ENCODE assay signal across 31 mouse cellular contexts in the genomic region with DNA sequence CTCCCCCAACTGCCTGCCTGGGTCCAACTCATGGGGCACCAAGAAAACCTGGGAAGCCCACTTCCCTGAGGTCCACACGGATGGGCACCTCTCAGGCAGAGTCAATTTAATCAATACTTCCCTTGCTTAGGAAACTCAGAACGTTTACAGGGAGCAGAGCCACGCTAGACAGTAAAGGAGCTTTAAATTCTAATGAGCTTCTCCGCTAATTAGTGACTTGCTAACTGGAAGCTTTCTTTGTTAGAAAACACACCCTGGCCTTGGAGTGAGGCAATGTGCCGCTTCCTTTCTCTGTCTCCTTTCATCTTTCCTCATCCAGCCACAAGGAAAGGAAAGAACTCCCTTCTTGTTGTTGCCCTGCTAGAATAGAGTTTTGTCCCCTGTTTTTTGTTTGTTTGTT. TPM values are rescaled to one million over a fixed set of nuclear protein-coding genes. Genes with fewer than 3 reads are reported as not detected.
A peak's percentile ranks its signal among the peaks of the same experiment; 100 is the strongest.
DNase-seq lines count a peak whose midpoint lies in the region; ATAC-seq and TF ChIP-seq lines count a peak whose summit lies in the region.
"Had no signal": no experiment of that assay in that cellular context is flagged by ENCODE, and none has a peak within 500 bp of the region (broad histone marks: within the 10 kb centered on the region; RNA-seq: fewer than 3 reads in every experiment).

No protein-coding gene starts in this region.

- WGBS in forebrain, embryonic 11.5 days, result 8% methylated on average over 5 of the region's 5 CpGs
- 6% methylated on average over 5 of the region's 5 CpGs for WGBS in forebrain, postnatal 0 days
- WGBS in forebrain, embryonic 15.5 days, result 4% methylated on average over 5 of the region's 5 CpGs
- 45% methylated on average over 5 of the region's 5 CpGs for WGBS in cerebellum, adult 2 months

- no peak for TF ChIP-seq CTCF in forebrain, postnatal 0 days (IDR thresholded peaks at IDR 0.05; ENCODE audit: low read depth)
- TF ChIP-seq CTCF in brain, embryonic 14.5 days (IDR thresholded peaks at IDR 0.05; ENCODE audit: borderline replicate concordance, extremely low read depth, insufficient read depth, insufficient read length), result no peak
- TF ChIP-seq CTCF in cerebellum, adult 2 months (IDR thresholded peaks at IDR 0.05; ENCODE audit: borderline replicate concordance, insufficient read depth, low read depth, low read length), result no peak

- no peak overlapping the region for H3K27ac ChIP-seq in forebrain, embryonic 11.5 days (ENCODE audit: low read depth, low read length)
- no peak overlapping the region for H3K27ac ChIP-seq in forebrain, postnatal 0 days (ENCODE audit: low read depth, low read length)
- no peak overlapping the region for H3K27ac ChIP-seq in forebrain, embryonic 15.5 days (replicated peaks)
- no peak overlapping the region for H3K27ac ChIP-seq in cerebellum, adult 2 months (ENCODE audit: insufficient read depth, low read length)
- H3K27ac ChIP-seq: embryonic facial prominence, embryonic 10.5 days; embryonic facial prominence, embryonic 13.5 days; gastrocnemius, adult 2 months; heart, adult 2 months; heart, embryonic 10.5 days; heart, embryonic 13.5 days; hindbrain, embryonic 14.5 days; hindbrain, postnatal 0 days had no signal

- H3K9ac ChIP-seq in forebrain, embryonic 11.5 days (ENCODE audit: low read length), result no peak overlapping the region
- H3K9ac ChIP-seq in forebrain, postnatal 0 days, result no peak overlapping the region
- no peak overlapping the region for H3K9ac ChIP-seq in forebrain, embryonic 15.5 days (replicated peaks)
- H3K9ac ChIP-seq: embryonic facial prominence, embryonic 13.5 days; heart, embryonic 13.5 days; hindbrain, embryonic 14.5 days had no signal

- 0 out of 2 replicates have a peak, but pooled peaks have one; percentile 27 for ATAC-seq in forebrain, embryonic 11.5 days (replicated peaks; ENCODE audit: low FRiP score)
- no peak for ATAC-seq in forebrain, postnatal 0 days
- no peak for ATAC-seq in forebrain, embryonic 15.5 days (replicated peaks)
- ATAC-seq: activated CD4-positive, CD25-positive, alpha-beta regulatory T cell, adult 4 months; hindbrain, postnatal 0 days; inflammation-experienced regulatory T-cells, adult 6 months; intestine, embryonic 16.5 days had no signal

- no peaks in the 10 kb centered on the region for H3K9me3 ChIP-seq in forebrain, embryonic 11.5 days (ENCODE audit: control insufficient read depth, low read length)
- H3K9me3 ChIP-seq in forebrain, postnatal 0 days (ENCODE audit: low read length), result no peaks in the 10 kb centered on the region
- no peaks in the 10 kb centered on the region for H3K9me3 ChIP-seq in forebrain, embryonic 15.5 days
- H3K9me3 ChIP-seq: embryonic facial prominence, embryonic 10.5 days; embryonic facial prominence, embryonic 13.5 days; heart, embryonic 10.5 days; heart, embryonic 13.5 days had no signal

- no peak overlapping the region for H3K4me3 ChIP-seq in forebrain, embryonic 11.5 days (ENCODE audit: low read depth, low read length)
- no peak overlapping the region for H3K4me3 ChIP-seq in forebrain, postnatal 0 days (ENCODE audit: low read depth, low read length)
- H3K4me3 ChIP-seq in forebrain, embryonic 15.5 days, result no peak overlapping the region
- no peak overlapping the region for H3K4me3 ChIP-seq in cerebellum, adult 2 months (replicated peaks; ENCODE audit: insufficient read depth, low read depth, low read length)
- H3K4me3 ChIP-seq: embryonic facial prominence, embryonic 10.5 days; embryonic facial prominence, embryonic 13.5 days; erythroblast, embryonic 14.5 days; gastrocnemius, adult 2 months; heart, adult 2 months; heart, embryonic 10.5 days; heart, embryonic 13.5 days had no signal

- peaks cover 3% of the 10 kb centered on the region; the same call in 1 of the 2 replicates for H3K4me1 ChIP-seq in forebrain, embryonic 11.5 days (replicated peaks; ENCODE audit: control insufficient read depth, insufficient read depth, low read length)
- no peaks in the 10 kb centered on the region for H3K4me1 ChIP-seq in forebrain, postnatal 0 days (ENCODE audit: insufficient read depth)
- H3K4me1 ChIP-seq in forebrain, embryonic 15.5 days, result peaks cover 10% of the 10 kb centered on the region
- H3K4me1 ChIP-seq in cerebellum, adult 2 months (ENCODE audit: control insufficient read depth, insufficient read depth, low read length), result no peaks in the 10 kb centered on the region
- H3K4me1 ChIP-seq: embryonic facial prominence, embryonic 13.5 days; heart, embryonic 10.5 days; heart, embryonic 13.5 days had no signal

- TF ChIP-seq POLR2A in brain, embryonic 14.5 days (IDR thresholded peaks at IDR 0.05; ENCODE audit: borderline replicate concordance, extremely low read depth, insufficient read depth, insufficient read length, poor library complexity, severe bottlenecking), result no peak
- no peak for TF ChIP-seq POLR2A in cerebellum, adult 2 months (IDR thresholded peaks at IDR 0.05; ENCODE audit: borderline replicate concordance, insufficient read depth, low read length)

- no peaks in the 10 kb centered on the region for H3K27me3 ChIP-seq in forebrain, embryonic 11.5 days (ENCODE audit: control insufficient read depth, insufficient read depth, low read length)
- H3K27me3 ChIP-seq in forebrain, postnatal 0 days (ENCODE audit: insufficient read depth, low read length), result peaks cover 10% of the 10 kb centered on the region; the same call in 1 of the 2 replicates
- H3K27me3 ChIP-seq in forebrain, embryonic 15.5 days, result peaks cover 7% of the 10 kb centered on the region; the same call in 1 of the 2 replicates
- H3K27me3 ChIP-seq in cerebellum, adult 2 months (ENCODE audit: control insufficient read depth, insufficient read depth, low read length), result no peaks in the 10 kb centered on the region; the same call in 1 of the 2 replicates

- no peaks in the 10 kb centered on the region for H3K36me3 ChIP-seq in forebrain, embryonic 11.5 days (ENCODE audit: control insufficient read depth, insufficient read depth, low read length)
- no peaks in the 10 kb centered on the region for H3K36me3 ChIP-seq in forebrain, postnatal 0 days (ENCODE audit: insufficient read depth)
- H3K36me3 ChIP-seq in forebrain, embryonic 15.5 days, result no peaks in the 10 kb centered on the region
- H3K36me3 ChIP-seq: embryonic facial prominence, embryonic 10.5 days; embryonic facial prominence, embryonic 13.5 days; heart, embryonic 10.5 days; heart, embryonic 13.5 days had no signal

- no peak overlapping the region for H3K4me2 ChIP-seq in forebrain, embryonic 11.5 days (ENCODE audit: low read depth, low read length, severe bottlenecking)
- no peak overlapping the region for H3K4me2 ChIP-seq in forebrain, postnatal 0 days (ENCODE audit: low read depth)
- peak overlapping the region; percentile 19; the same call in 1 of the 2 replicates for H3K4me2 ChIP-seq in forebrain, embryonic 15.5 days (replicated peaks)
- H3K4me2 ChIP-seq: embryonic facial prominence, embryonic 13.5 days; heart, embryonic 13.5 days; hindbrain, embryonic 14.5 days had no signal

- no peak for DNase-seq in forebrain, embryonic 11.5 days (ENCODE audit: low spot score)
- no peak for DNase-seq in forebrain, postnatal 0 days
- peak; percentile 67 for DNase-seq in brain, embryonic 14.5 days (ENCODE audit: low read depth)
- DNase-seq in retina, embryonic 14.5 days (ENCODE audit: low spot score), result peak; percentile 45
- no peak for DNase-seq in cerebellum, adult 2 months
- DNase-seq in thymus, postnatal 0 days (ENCODE audit: low spot score), result no peak
- no peak for DNase-seq in gastrocnemius, postnatal 4 days (ENCODE audit: low spot score in 2 of 2)
- DNase-seq: adrenal gland, adult 8-10 months; adrenal gland, postnatal 25 days; cerebellum, adult 8-10 months; cerebellum, postnatal 10 days; cerebellum, postnatal 36 days; embryo, embryonic 11 days; gastrocnemius, adult 2 months; gastrocnemius, postnatal 14 days; heart, adult 2 months; heart, postnatal 14 days; heart, postnatal 4 days had no signal

RNA-seq across cellular contexts. Expression of gene Mafb, which starts 21.7 kb away (rescaled TPM):
- polyA plus RNA-seq in forebrain, embryonic 11.5 days (2014; fragmentation: Nextera tagmentation; extraction: Ambion mirVana), result 5.3 and 5.4 TPM in 2 replicates
- 13.5 and 13.7 TPM in 2 replicates for total RNA-seq in forebrain, postnatal 0 days (2014; rRNA removed)
- polyA plus RNA-seq in forebrain, postnatal 0 days (2015; fragmentation: Nextera tagmentation; extraction: Ambion mirVana), result 13.1 and 15.3 TPM in 2 replicates
- polyA plus RNA-seq in brain, embryonic 14.5 days (2012; rRNA removed), result 6.5 and 16.2 TPM in 2 replicates
- 13.5 and 16.2 TPM in 2 replicates for polyA plus RNA-seq in forebrain, embryonic 15.5 days (2015; fragmentation: Nextera tagmentation; extraction: Ambion mirVana)
- 2.7 and 4.3 TPM in 2 replicates for polyA plus RNA-seq in cerebellum, adult 2 months (2012; rRNA removed)
- polyA plus RNA-seq in thymus, postnatal 0 days (2015; fragmentation: Nextera tagmentation; extraction: Ambion mirVana), result 8.5 and 10.7 TPM in 2 replicates
- 10 to 100 TPM; 21.5 to 23.7 TPM for total RNA-seq in gastrocnemius, postnatal 4 days (2021)
- polyA plus RNA-seq: activated CD4-positive, CD25-positive, alpha-beta regulatory T cell, adult 4 months; inflammation-experienced regulatory T-cells, adult 6 months had no signal

RNA-seq across cellular contexts. Expression of gene Gm826, which starts 54.6 kb away (rescaled TPM):
- polyA plus RNA-seq in forebrain, embryonic 11.5 days (2014; fragmentation: Nextera tagmentation; extraction: Ambion mirVana), result not detected in 2 replicates
- not detected in 2 replicates for total RNA-seq in forebrain, postnatal 0 days (2014; rRNA removed)
- polyA plus RNA-seq in forebrain, postnatal 0 days (2015; fragmentation: Nextera tagmentation; extraction: Ambion mirVana), result 0.19 TPM in 1 of 2 replicates, not detected in the other
- 0.09 TPM in 1 of 2 replicates, not detected in the other for polyA plus RNA-seq in brain, embryonic 14.5 days (2012; rRNA removed)
- 0.24 TPM in 2 replicates for polyA plus RNA-seq in forebrain, embryonic 15.5 days (2015; fragmentation: Nextera tagmentation; extraction: Ambion mirVana)
- 0.18 TPM in 1 of 2 replicates, not detected in the other for polyA plus RNA-seq in cerebellum, adult 2 months (2012; rRNA removed)
- polyA plus RNA-seq in thymus, postnatal 0 days (2015; fragmentation: Nextera tagmentation; extraction: Ambion mirVana), result 0.75 and 1.7 TPM in 2 replicates
- total RNA-seq in gastrocnemius, postnatal 4 days (2021), result under 1 TPM in 1 of 2 experiments, not detected in 1; 0.73 TPM
- total RNA-seq: ES-E14 had no signal
- polyA plus RNA-seq: activated CD4-positive, CD25-positive, alpha-beta regulatory T cell, adult 4 months; embryonic facial prominence, embryonic 13.5 days; erythroblast, embryonic 14.5 days; gonadal fat pad, adult 2 months; hindbrain, postnatal 0 days; inflammation-experienced regulatory T-cells, adult 6 months had no signal

Comparison
In these comparisons a context has a peak if more than half of its experiments do, and no peak if none do; other contexts are left out.
1. DNase-seq: peak in brain, embryonic 14.5 days (single experiment) and retina, embryonic 14.5 days (single experiment); none in forebrain, embryonic 11.5 days (single experiment), forebrain, postnatal 0 days (single experiment), cerebellum, adult 2 months (0 of 2), thymus, postnatal 0 days (single experiment) and gastrocnemius, postnatal 4 days (0 of 2).